Mouse (Mus musculus) inflammation-experienced regulatory T-cells, adult 6 months (primary cell): Measurements from ENCODE around the gene Rnd2. TPM values are rescaled to one million over a fixed set of nuclear protein-coding genes. Genes with fewer than 3 reads are reported as not detected.
"Not testable (repeated sequence)": the region's sequence is repeated elsewhere in the genome, so short reads cannot be mapped to it uniquely, and the experiment has no call there.

ENCODE experiments used
- ATAC-seq: one replicate; pipeline ENCODE4 v1.8.0; 2017
- polyA plus RNA-seq, 3 experiments: library from polyadenylated mRNA; unstranded; fragments of 100-300 nt; shearing (Covaris generic); gene quantifications; one replicate each; pipeline ENCODE4 v1.2.1; 2017

Rnd2 gene
- polyA plus RNA-seq, 3 experiments from 2014 or later: not detected

DNA sequence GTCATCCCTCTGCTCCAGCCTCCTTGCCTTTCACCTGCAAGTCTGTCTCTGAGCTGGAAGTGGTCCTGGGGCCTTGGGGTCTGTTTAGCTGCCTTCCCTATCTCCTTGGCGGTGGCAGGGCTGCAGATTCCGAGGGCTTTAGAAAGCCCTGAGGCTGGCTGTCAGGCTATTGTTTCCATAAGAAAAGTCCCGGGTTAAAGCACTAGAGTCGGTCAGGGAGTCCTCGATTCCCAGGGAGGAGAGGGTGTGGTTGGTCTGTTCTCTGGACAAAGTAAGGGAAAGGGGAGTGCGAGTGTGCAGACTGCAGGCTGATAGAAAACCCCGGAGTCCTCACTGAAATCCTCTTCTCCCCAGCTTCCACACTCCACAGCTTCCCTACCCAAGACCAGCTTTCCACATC lies 5.4 kb downstream of the Rnd2 start:
- no peak for ATAC-seq

DNA sequence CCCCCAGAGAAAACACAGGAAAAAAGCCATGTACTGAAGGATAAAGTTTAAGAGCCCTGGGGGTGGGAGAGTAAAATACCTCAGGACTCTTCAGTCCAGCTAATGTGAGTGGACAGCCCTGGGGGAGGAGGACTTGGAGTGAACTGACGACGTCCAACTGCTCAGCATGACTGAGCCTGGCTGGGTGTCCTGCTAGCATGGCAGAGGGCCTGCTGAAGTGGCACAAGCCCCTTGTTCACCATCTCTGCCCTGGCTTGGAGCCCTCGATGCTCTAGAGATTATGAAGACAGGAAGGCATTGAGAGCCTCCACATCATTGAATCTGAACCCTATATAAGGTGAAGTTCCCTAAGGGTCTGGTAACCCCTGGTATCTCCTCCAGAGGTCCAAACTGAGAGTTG lies 7.1 kb downstream of the Rnd2 start:
- ATAC-seq: no peak

DNA sequence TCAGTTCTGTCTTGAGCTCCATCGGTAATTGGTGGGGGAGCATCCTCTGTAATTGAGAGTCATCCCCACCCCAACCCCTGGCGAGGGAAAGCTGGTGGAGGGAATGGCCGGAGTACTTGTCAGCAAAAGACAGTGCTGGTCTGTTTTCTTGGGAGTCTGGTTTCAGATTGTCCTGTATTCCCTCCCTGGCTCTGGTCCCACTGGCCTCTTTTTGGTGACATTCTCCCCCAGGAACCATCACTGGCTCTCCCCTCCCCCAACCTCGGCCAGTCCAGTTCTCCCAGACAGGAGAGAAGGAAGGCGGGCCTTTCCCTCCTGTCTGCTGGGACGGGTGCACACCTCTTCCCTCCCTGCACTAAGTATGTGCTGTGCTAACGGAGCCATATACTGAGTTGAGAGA lies 7.5 kb downstream of the Rnd2 start:
- no peak for ATAC-seq

GRCm38 (mm10) chr11:101473686-101474085 lies 8.9 kb downstream of the Rnd2 start:
- ATAC-seq: not testable (repeated sequence)

DNA sequence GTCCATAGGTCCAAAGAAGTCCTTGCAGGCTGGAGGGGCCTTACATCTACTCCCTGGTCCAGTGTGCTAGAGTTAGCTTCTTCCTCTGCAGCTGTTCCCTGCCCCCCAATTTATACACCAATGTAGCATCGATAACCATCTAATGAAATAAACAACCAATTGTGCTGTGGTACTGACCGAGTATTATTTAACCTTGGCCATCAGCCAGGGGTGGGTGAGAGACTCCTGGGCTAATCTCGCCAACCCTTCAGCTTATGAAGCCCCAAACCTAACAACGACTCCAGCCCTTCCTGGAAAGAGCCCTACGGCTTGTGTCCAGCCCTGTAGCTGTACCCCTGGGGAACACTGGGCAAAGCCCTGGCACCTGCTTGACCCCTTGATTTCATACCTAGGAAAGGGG lies 9.5 kb downstream of the Rnd2 start:
- ATAC-seq: no peak

DNA sequence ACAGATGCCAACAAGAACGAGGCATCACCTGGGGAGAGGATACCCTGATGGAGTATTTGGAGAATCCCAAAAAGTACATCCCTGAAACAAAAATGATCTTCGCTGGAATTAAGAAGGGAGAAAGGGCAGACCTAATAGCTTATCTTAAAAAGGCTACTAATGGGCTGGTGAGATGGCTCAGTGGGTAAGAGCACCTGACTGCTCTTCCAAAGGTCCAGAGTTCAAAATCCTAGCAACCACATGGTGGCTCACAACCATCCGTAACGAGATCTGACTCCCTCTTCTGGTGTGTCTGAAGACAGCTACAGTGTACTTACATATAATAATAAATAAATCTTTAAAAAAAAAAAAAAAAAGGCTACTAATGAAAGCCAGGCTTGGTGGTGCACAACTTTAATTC lies 11.6 kb downstream of the Rnd2 start:
- not testable (repeated sequence) for ATAC-seq

DNA sequence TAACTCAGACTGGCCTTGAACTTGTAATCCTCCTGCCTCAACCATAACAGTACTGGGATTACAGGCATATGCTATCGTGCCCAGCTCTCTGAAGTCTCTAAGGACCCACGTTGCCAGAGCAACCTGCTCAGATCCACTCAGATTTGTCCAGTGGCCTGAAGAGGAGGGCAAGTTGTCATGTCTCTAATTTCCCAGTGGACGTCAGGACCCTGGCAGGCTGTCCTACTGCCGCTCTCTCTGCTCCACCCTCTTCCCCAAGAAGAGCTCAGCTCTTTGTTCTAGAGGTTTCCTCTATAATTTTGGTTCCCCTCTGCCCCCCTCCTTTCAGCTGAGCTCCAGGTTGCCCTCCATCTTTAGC lies 12.4 kb downstream of the Rnd2 start:
- no peak for ATAC-seq

GRCm38 (mm10) chr11:101477552-101478211 lies 12.9 kb downstream of the Rnd2 start:
- no peak for ATAC-seq

DNA sequence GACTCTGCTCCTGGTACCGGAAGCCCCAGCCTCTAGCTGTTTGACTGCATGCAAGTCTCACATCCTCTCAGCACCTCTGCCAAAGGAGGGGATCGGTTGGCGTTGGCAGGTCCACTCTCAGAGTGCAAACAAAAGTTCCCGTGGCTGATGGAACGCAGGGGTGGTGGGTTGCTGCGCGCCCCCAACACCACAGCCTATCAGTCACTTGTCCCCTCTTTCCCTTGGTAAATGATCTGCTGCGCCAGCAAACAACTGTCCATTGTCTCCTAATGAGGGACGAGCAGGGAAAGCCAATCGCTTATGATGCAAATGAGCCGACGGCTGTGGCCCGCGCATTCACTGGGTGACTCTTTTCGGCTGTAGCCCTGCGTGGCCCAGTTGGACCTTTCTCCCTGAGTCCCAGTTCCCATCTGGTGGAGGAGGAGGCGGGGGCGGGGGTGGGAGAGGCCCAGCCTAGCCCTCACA lies 14.4 kb downstream of the Rnd2 start:
- ATAC-seq: no peak

- no peak for ATAC-seq
Measured at GRCm38 (mm10) chr11:101480912-101481311, 16.1 kb downstream of the Rnd2 start.

DNA sequence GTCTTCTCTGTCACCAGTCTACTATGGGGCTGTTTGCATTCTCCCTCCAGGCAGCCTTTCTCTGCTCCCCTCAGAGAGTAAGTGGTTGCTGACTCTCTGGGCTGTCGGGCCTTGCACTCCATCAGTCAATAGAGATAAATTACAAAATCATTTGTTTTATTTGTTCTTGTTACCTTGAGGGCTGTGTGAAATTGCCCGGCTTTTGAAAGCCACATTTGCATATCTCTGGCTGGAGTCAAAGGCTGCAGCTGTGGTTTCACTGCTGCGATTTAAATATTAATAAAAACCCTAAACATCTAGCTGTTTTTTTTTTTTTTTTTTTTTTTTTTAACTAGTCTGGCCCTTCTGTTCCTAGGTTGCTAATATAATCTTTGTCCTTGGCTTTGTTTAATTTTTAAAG lies 19.0 kb downstream of the Rnd2 start:
- ATAC-seq: no peak

DNA sequence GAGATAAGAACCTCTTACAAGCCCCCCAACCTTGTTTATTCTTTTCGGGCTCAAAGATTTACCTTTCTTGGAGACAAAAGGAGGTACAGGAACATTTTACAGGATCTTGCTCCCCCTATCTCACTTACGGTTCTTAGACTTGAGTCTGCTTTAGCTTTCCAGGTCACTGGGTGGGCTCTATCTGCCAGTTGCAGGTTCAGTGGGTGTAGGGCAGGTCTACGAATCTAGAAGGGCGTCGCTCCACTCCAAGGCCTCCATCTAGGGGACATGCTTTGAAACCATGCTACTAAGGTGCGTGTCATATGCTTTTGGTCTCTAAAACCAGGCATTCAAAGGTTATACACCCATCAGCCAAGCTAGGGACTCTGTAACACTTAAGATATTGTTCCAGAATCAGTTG lies 19.4 kb downstream of the Rnd2 start:
- ATAC-seq: no peak

DNA sequence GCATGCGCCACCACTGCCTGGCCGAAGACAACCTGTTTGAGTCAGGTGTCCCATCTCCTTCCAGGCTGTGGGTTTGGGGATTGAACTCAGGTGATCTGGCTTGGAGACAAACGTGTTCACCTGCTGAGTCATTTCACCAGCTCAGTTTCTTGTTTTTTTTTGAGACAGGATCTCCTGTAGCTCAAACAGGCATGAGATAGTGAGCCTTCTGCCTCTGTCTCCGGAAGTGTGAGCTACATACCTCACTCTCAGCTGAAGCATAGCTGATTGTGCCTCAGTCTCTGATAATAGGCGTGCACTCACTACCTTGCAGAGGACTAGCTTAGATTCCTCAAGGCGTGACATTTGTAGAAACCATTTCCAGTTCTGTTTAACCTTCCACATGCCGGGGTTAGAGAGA lies 20.0 kb downstream of the Rnd2 start:
- no peak for ATAC-seq

- no peak for ATAC-seq
Measured at GRCm38 (mm10) chr11:101485509-101486028, 20.8 kb downstream of the Rnd2 start.

- no peak for ATAC-seq
Measured at GRCm38 (mm10) chr11:101486126-101486525, 21.3 kb downstream of the Rnd2 start.

GRCm38 (mm10) chr11:101506269-101506780 lies 41.5 kb downstream of the Rnd2 start:
- ATAC-seq: no peak

DNA sequence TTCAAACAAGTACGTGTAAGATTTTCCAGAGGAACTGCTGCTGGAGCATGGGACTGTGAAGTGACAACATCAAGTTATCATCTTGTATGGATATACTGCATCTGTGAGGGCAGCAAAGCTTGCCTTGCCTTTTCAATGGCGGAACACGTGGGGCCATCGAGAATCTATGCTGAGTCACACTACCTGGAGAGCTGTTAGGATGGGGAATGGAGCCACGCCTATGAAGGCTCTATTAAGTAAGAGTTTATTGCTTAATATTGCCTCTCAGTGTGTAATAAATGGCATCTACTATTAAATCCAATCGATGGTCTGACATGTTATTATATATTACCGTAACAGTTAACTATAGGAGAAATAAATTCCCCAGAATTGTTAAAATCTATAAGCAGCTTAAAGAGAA lies 42.3 kb downstream of the Rnd2 start:
- no peak for ATAC-seq

DNA sequence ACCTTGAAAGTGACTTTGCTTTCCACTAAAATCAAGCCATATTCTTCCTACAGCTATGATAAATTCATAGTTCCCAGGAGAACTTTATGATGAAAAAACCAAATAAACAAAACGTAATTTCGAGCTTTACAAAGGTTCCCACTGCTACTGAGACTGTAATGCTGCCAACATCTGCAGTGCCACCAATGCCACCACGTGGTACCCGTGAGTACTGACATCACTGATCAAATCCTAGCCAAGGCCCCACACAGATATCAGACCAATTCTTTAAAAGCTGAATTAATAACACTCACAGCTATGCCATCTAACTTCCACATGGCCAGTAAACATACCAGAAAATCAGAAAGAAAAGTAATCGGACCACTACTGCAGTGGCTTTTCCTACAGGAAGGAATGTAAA lies 54.1 kb downstream of the Rnd2 start:
- ATAC-seq: no peak

DNA sequence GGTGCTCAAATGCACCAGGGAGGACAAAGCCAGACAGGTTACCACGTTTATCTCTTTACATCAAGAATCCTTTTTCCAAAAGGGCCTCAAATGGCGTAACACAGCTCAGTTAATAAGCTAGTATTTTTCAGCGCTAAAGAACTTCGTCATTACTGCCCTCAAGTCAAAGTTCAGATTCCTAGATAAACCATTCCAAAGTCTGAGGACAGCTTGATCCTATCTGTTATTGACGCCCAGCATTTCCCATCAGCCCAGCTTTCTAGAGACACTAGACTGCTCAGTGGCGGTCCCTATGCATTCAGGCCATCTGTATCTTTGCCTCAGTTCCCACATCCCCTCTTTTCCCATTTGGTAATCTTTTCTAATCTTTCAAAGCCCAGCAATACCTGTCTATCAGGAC lies 54.6 kb downstream of the Rnd2 start:
- ATAC-seq: no peak

Other genes with a start within 250 kb of the Rnd2 start
- 10 to 100 TPM; 38.0 to 70.6 (median 62.7) TPM for gene Ezh1, start 238.5 kb upstream of the Rnd2 start, polyA plus RNA-seq
- gene Ramp2, start 219.0 kb upstream of the Rnd2 start, polyA plus RNA-seq: not detected
- 100 to 1,000 TPM; 134 to 144 (median 138) TPM for gene Vps25, start 211.3 kb upstream of the Rnd2 start, polyA plus RNA-seq
- gene Wnk4, start 204.4 kb upstream of the Rnd2 start, polyA plus RNA-seq: 1 to 10 TPM in 1 of 3 experiments, under 1 TPM in 1, not detected in 1; 0.75 to 2.9 TPM
- gene Cntd1, start 186.0 kb upstream of the Rnd2 start, polyA plus RNA-seq: 1 to 10 TPM in 1 of 3 experiments, under 1 TPM in 2; 0.63 to 1.2 (median 0.71) TPM
- 100 to 1,000 TPM; 129 to 132 (median 131) TPM for gene Coa3, start 185.9 kb upstream of the Rnd2 start, polyA plus RNA-seq
- gene Becn1, start 162.7 kb upstream of the Rnd2 start, polyA plus RNA-seq: 10 to 100 TPM; 62.1 to 87.3 (median 74.1) TPM
- 10 to 100 TPM; 25.8 to 37.6 (median 36.8) TPM for gene Psme3, start 148.8 kb upstream of the Rnd2 start, polyA plus RNA-seq
- 10 to 100 TPM in 1 of 3 experiments, 1 to 10 TPM in 2; 2.5 to 12.3 (median 4.9) TPM for gene Aoc2, start 139.9 kb upstream of the Rnd2 start, polyA plus RNA-seq
- gene Aoc3, start 134.4 kb upstream of the Rnd2 start, polyA plus RNA-seq: not detected
- not detected for gene G6pc, start 97.4 kb upstream of the Rnd2 start, polyA plus RNA-seq
- gene Aarsd1, start 47.4 kb upstream of the Rnd2 start, polyA plus RNA-seq: 10 to 100 TPM; 34.2 to 43.2 (median 40.5) TPM
- gene Gm27029, start 40.2 kb upstream of the Rnd2 start, polyA plus RNA-seq: 1 to 10 TPM in 1 of 3 experiments, under 1 TPM in 2; 0.46 to 1.3 (median 0.57) TPM
- 1 to 10 TPM; 6.7 to 7.2 (median 6.9) TPM for gene Rundc1, start 39.9 kb upstream of the Rnd2 start, polyA plus RNA-seq
- gene Ptges3l, start 39.7 kb upstream of the Rnd2 start, polyA plus RNA-seq: 1 to 10 TPM; 1.6 to 2.2 (median 2.1) TPM
- gene Rpl27, start 22.7 kb upstream of the Rnd2 start, polyA plus RNA-seq: 100 to 1,000 TPM; 523 to 733 (median 603) TPM
- gene Ifi35, start 16.6 kb upstream of the Rnd2 start, polyA plus RNA-seq: 100 to 1,000 TPM; 143 to 171 (median 153) TPM
- gene Vat1, start 1.2 kb downstream of the Rnd2 start, polyA plus RNA-seq: 1 to 10 TPM; 1.7 to 2.5 (median 1.9) TPM
- gene Brca1, start 87.0 kb downstream of the Rnd2 start, polyA plus RNA-seq: 10 to 100 TPM in 1 of 3 experiments, 1 to 10 TPM in 2; 2.8 to 13.3 (median 3.8) TPM
- 10 to 100 TPM; 53.2 to 76.6 (median 56.5) TPM for gene Nbr1, start 87.2 kb downstream of the Rnd2 start, polyA plus RNA-seq
- 10 to 100 TPM; 15.6 to 19.0 (median 16.8) TPM for gene Tmem106a, start 117.2 kb downstream of the Rnd2 start, polyA plus RNA-seq
- gene Gm11634, start 134.3 kb downstream of the Rnd2 start, polyA plus RNA-seq: under 1 TPM in 2 of 3 experiments, not detected in 1; 0.49 to 0.62 TPM
- gene Rdm1, start 162.2 kb downstream of the Rnd2 start, polyA plus RNA-seq: 10 to 100 TPM; 74.3 to 80.3 (median 78.1) TPM
- 1 to 10 TPM in 1 of 3 experiments, under 1 TPM in 1, not detected in 1; 0.40 to 1.6 TPM for gene Arl4d, start 200.5 kb downstream of the Rnd2 start, polyA plus RNA-seq